Mouse (Mus musculus): ENCODE results near the gene Rpl22.

DNA sequence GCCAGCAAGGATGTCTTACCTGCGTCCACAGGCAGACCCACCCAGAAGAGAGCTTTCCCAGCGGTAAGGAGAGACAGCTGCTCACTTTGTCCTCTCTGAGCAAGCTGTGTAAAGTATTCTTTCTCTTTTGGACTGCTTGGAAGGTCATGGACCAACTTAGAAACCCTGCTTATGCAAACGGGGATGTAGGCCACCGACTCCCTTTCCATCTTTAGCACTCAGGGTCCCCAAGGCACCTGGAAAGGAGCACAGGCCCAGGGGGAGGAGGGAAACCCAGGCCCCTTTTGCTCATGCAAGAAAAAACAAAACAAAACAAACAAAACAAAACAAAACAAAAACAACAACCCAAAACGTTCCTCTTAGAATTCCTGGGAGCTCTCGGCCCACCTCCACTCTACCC lies 34.0 kb upstream of the Rpl22 start, which contains the start of gene Hes3:
- no peak for TF ChIP-seq POLR2A (IDR thresholded peaks at IDR 0.05; ENCODE audit: insufficient read depth, low read depth, low read length)
- no peak for TF ChIP-seq CTCF (IDR thresholded peaks at IDR 0.05; ENCODE audit: insufficient read depth, low read depth, low read length)
